Mouse (Mus musculus): Measurements from ENCODE around the gene Cct2. TPM values are rescaled to one million over a fixed set of nuclear protein-coding genes. Genes with fewer than 3 reads are reported as not detected.

Cct2 gene
- polyA plus RNA-seq (2012; rRNA removed), result 87.5 and 91.5 TPM in 2 replicates

GRCm38 (mm10) chr10:117063254-117064021 is at the start of gene Cct2:
Gene Cct2, minus strand, starts transcription at chr10:117063814.

GRCm38 (mm10) chr10:117045175-117046056 is 18.2 kb downstream of the Cct2 start, which contains the start of gene Lrrc10:
Gene Lrrc10, plus strand, starts transcription at chr10:117045341.

Other genes with a start within 250 kb of the Cct2 start
- 0.01 TPM in 1 of 2 replicates, not detected in the other for gene Myrfl, start 166.9 kb downstream of the Cct2 start, polyA plus RNA-seq (2012; rRNA removed)
- gene Rab3ip, start 113.0 kb downstream of the Cct2 start, polyA plus RNA-seq (2012; rRNA removed), result 12.6 and 13.4 TPM in 2 replicates
- gene Gm10271, start 91.2 kb downstream of the Cct2 start, polyA plus RNA-seq (2012; rRNA removed), result not detected in 2 replicates
- gene Best3, start 77.5 kb downstream of the Cct2 start, polyA plus RNA-seq (2012; rRNA removed), result 0.01 TPM in 1 of 2 replicates, not detected in the other
- gene Lrrc10, start 18.5 kb downstream of the Cct2 start, polyA plus RNA-seq (2012; rRNA removed), result not detected in 2 replicates
- gene Frs2, start 84.7 kb upstream of the Cct2 start, polyA plus RNA-seq (2012; rRNA removed), result 7.0 and 8.8 TPM in 2 replicates
- 26.9 and 28.8 TPM in 2 replicates for gene Yeats4, start 160.7 kb upstream of the Cct2 start, polyA plus RNA-seq (2012; rRNA removed)
- gene 9530003J23Rik, start 174.9 kb upstream of the Cct2 start, polyA plus RNA-seq (2012; rRNA removed), result not detected in 2 replicates
- gene Lyz2, start 218.5 kb upstream of the Cct2 start, polyA plus RNA-seq (2012; rRNA removed), result 470 and 559 TPM in 2 replicates
- 0.23 and 0.30 TPM in 2 replicates for gene Lyz1, start 229.1 kb upstream of the Cct2 start, polyA plus RNA-seq (2012; rRNA removed)

Measured in liver, embryonic 18 days (tissue).